Mouse (Mus musculus) urinary bladder, adult 2 months (tissue): Measurements from ENCODE around the gene Kdm1b. TPM values are rescaled to one million over a fixed set of nuclear protein-coding genes. Genes with fewer than 3 reads are reported as not detected.

Experiments
- DNase-seq: peaks from one replicate; pipeline ENCODE4 v3.0.0; 2022; ENCODE audit warnings: low spot score
- polyA plus RNA-seq: library from polyadenylated mRNA; depleted of rRNA; stranded (reverse); fragments of >200 nt; gene quantifications from 2 replicates; pipeline ENCODE4 v1.2.3, GENCODE M21; 2012; rRNA removed

Kdm1b gene
- polyA plus RNA-seq, result 95.2 and 99.4 TPM in 2 replicates

GRCm38 (mm10) chr13:47043030-47043680 is at the start of gene Kdm1b:
Gene Kdm1b, plus strand, starts transcription at chr13:47043499.
- DNase-seq, result peak; percentile 97

- no peak for DNase-seq
Measured at GRCm38 (mm10) chr13:46997355-46997754, 45.9 kb upstream of the Kdm1b start.

GRCm38 (mm10) chr13:46999498-46999897 is 43.8 kb upstream of the Kdm1b start:
- DNase-seq, result no peak

- no peak for DNase-seq
Measured at GRCm38 (mm10) chr13:47001590-47001989, 41.7 kb upstream of the Kdm1b start.

GRCm38 (mm10) chr13:47013740-47014139 is 29.6 kb upstream of the Kdm1b start:
- no peak for DNase-seq

GRCm38 (mm10) chr13:47014334-47015194 is 28.7 kb upstream of the Kdm1b start, which contains the start of gene Nhlrc1:
Gene Nhlrc1, minus strand, starts transcription at chr13:47014850.
- DNase-seq, result peak; percentile 70

GRCm38 (mm10) chr13:47015195-47015501 is 28.2 kb upstream of the Kdm1b start:
- DNase-seq, result no peak

GRCm38 (mm10) chr13:47017259-47017658 is 26.0 kb upstream of the Kdm1b start:
- peak; percentile 33 for DNase-seq

GRCm38 (mm10) chr13:47019774-47020173 is 23.5 kb upstream of the Kdm1b start:
- DNase-seq, result no peak

- DNase-seq, result no peak
Measured at GRCm38 (mm10) chr13:47020798-47021197, 22.5 kb upstream of the Kdm1b start.

GRCm38 (mm10) chr13:47030376-47031107 is 12.8 kb upstream of the Kdm1b start:
- DNase-seq, result no peak

GRCm38 (mm10) chr13:47033602-47034001 is 9.7 kb upstream of the Kdm1b start:
- no peak for DNase-seq

- DNase-seq, result no peak
Measured at GRCm38 (mm10) chr13:47037946-47038345, 5.4 kb upstream of the Kdm1b start.

- no peak for DNase-seq
Measured at GRCm38 (mm10) chr13:47040061-47040460, 3.2 kb upstream of the Kdm1b start.

GRCm38 (mm10) chr13:47042024-47042633 is 1.2 kb upstream of the Kdm1b start:
- DNase-seq, result no peak

GRCm38 (mm10) chr13:47043833-47044616 is 726 bp downstream of the Kdm1b start:
- peak; percentile 37 for DNase-seq

GRCm38 (mm10) chr13:47044617-47044947 is 1.3 kb downstream of the Kdm1b start, which contains the start of gene Tpmt:
Gene Tpmt, minus strand, starts transcription at chr13:47044737.
- no peak for DNase-seq

GRCm38 (mm10) chr13:47047996-47048395 is 4.7 kb downstream of the Kdm1b start:
- DNase-seq, result no peak

- DNase-seq, result no peak
Measured at GRCm38 (mm10) chr13:47050009-47050408, 6.7 kb downstream of the Kdm1b start.

GRCm38 (mm10) chr13:47053971-47054370 is 10.7 kb downstream of the Kdm1b start:
- no peak for DNase-seq

GRCm38 (mm10) chr13:47056126-47056525 is 12.8 kb downstream of the Kdm1b start:
- DNase-seq, result no peak
